Mouse (Mus musculus) urinary bladder, adult 18-20 months (tissue): Measurements from ENCODE around the gene Rph3al.

Experiments
- DNase-seq, 2 experiments: peaks; one replicate each; pipeline ENCODE4 v3.0.0; 2022; ENCODE audit warnings: low spot score in 2 of 2, mixed read lengths in 2 of 2

Gene Rph3al

DNA sequence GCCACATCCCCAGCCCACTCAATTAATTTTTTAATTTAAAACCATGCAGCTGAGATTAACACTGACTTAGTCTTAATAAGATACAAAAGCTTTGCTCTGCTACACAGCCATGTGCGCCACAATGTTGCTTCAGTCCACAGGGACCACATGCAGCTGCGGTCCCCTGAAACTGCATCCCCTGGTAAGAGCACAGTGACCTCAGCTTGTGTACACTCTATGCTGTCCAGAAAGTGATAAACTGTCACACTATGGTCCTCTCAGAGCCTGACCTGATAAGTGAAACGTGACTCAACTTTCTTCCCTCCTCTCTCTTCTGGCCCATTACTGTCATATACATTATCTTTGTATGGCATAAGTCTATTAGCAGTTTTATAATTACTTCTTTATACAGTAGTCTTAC is 12.2 kb upstream of the Rph3al start:
- no peak for DNase-seq

DNA sequence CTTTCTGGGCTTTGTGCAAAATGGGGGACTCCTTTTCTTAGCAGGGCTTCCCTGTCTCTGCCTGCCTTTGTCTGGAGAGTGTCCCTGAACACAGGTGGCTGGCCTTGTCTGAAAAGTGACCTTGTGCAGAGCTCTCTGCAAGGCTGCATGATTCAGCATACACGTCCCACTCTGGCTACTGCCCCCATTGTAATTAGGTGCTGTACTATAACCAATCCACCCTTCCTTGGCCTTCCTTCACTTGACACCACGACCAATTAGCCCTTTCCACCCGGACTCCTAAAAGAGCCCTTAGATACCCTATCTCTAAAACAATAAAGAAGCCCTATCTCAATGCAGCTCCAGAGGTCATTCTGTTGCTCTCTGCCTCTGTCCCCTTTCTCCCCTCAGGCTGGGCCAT is 10.6 kb upstream of the Rph3al start:
- no peak for DNase-seq

- DNase-seq: no peak
Measured at GRCm38 (mm10) chr11:75947223-75947622, 9.0 kb upstream of the Rph3al start.

GRCm38 (mm10) chr11:75945805-75946450 is 7.7 kb upstream of the Rph3al start:
- DNase-seq: no peak

GRCm38 (mm10) chr11:75937370-75937871 is 808 bp downstream of the Rph3al start:
- peak in 1 of 2 experiments; percentile 27 for DNase-seq

DNA sequence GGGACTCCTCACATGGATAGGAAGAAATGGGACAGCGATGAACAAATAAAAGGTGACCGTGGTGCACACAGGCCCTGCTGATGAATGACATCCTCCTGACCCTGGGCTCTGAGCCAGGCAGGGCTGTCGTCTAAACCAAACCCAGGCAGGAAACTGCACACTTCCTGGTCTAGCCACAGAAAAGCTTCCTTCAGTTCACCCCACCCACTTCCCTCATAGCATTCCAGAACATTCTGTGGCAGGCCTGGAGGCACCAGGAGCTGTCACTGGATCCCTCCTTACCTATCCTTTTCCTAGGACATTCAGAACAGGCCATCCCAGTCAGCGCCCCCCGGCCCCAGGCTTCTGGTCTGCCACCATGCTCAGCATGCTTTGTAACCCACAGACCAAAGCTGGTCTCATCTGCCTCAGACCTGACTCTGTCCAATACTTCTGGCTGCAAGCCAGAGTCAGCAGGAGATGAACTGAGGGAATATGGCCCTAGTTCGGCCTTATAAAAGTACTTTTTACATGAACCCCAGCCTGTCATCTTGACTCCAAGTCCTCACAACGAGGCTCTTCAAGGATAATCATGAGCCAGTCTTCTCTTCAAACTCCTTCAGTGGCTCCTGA is 2.3 kb downstream of the Rph3al start:
- peak in 1 of 2 experiments; percentile 58 for DNase-seq

DNA sequence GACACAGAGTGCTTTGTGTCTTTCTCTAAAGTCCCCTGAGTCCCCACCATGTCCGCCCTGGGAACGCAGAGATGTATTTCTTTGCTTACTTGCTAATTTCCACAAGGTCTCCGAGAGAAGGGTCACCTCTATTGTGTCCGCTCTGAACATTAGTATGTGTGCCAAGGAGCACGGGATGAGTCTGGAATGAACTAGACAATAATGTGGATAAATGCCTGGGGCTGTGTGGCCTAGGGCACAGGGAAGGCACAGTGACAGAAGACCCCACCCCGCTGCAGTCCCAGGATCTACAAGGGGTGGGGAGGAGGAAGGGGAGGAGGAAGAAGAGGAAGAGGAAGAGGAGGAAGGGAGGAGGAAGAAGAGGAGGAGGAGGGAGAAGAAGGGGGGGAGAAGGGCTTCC is 3.8 kb downstream of the Rph3al start:
- no peak for DNase-seq

- DNase-seq: no peak
Measured at GRCm38 (mm10) chr11:75933371-75933770, 4.9 kb downstream of the Rph3al start.

- DNase-seq: no peak
Measured at GRCm38 (mm10) chr11:75930911-75931678, 7.1 kb downstream of the Rph3al start.

DNA sequence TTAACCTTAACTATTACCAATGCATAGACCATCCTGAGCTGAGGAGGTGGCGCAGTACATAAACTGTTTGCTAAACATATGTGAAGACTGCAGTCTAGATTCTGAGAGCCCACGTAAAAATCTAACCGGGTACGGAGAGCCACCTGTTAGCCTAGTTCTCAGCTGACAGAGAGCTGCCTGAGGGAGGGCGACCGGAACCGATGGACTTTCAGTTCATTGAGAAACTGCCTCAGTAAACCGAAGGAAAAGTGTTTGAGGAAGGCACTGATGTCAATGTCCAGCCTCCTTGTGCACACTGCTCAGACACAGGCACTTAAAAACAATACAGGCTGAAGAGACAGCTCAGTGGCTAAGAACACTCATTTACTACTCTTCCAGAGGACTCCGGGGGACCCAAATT is 8.0 kb downstream of the Rph3al start:
- DNase-seq: no peak

- no peak for DNase-seq
Measured at GRCm38 (mm10) chr11:75927881-75928280, 10.3 kb downstream of the Rph3al start.

DNA sequence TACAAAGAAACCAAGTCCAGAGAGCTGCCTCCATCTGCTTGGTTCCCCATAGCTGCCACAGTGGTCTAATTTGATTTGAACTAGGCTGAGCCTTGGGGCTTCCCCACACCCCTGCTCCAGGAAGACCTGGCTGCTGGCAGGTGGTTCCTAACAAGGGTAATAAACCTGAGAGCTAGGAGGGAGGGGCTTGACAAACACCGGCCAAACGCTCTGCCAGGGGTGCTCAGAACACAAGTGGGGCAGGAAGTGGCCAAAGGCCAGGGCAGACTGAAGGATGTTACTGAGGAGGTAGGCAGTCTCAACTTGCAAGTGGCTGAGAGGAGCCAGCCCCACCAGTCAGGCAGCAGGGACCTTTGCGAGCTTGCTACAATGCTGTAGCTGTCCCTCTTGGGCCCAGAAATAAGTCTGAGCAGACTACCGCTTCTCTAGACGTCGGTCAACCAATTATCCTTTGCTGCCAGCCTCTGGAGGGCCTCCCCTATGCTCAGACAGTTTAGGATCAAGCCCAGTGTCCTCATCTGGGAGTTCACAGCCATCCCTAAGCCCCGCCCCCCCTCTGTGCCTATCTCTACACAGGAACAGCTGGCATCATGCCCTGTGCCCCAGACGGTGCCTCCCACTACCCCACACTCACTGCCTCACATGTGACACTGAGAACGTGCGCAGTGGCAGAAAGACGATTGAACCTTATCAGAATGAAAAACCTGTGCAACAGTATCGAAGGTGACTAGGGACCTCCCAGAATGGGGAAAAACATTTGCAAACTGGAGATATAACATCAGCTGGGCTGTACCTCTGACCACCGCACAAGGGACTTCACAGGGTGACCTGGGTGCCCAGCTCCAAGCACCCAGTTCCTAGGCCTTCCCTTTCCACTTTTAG is 11.6 kb downstream of the Rph3al start:
- no peak for DNase-seq

- DNase-seq: no peak
Measured at GRCm38 (mm10) chr11:75925801-75926200, 12.4 kb downstream of the Rph3al start.

DNA sequence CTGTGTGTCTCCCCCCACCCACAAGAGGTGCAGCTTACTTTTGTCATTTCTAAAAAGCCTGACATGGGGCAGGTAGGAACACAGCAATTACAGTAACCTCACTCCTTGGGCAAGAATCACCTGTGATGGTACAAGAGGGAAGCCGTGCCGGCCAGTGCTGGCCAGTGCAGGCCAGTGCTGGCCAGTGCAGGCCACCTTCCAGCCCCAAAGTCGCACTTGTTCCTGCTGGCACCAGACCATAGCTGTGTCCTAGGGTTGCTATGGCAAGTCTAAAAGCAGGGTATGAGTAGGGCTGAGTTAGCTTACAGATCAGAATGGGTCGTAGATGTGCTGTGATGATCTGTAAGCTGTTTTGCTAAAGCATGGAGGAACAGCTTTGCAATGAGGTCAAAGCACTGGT is 15.5 kb downstream of the Rph3al start:
- no peak for DNase-seq

- no peak for DNase-seq
Measured at GRCm38 (mm10) chr11:75919139-75919538, 19.1 kb downstream of the Rph3al start.

DNA sequence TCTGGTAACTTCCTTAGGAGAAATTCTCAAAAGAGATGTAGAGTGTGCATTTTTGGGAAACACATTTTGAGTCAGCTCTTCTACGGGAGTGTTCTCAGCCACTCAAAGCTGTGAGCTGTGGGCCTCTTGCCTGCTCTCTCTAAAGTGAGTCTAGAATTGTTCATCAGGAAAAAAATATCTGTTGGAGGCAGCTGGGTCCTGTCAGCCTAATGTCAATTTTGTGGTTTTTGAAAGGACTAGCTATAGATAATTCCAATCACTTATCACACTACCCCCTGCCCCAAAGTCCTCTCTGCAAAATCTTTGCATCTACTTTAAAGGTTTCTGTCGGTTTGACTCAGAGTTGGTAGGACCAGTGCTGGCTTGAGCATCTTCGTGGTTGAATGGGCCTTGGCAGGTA is 20.9 kb downstream of the Rph3al start:
- DNase-seq: no peak

DNA sequence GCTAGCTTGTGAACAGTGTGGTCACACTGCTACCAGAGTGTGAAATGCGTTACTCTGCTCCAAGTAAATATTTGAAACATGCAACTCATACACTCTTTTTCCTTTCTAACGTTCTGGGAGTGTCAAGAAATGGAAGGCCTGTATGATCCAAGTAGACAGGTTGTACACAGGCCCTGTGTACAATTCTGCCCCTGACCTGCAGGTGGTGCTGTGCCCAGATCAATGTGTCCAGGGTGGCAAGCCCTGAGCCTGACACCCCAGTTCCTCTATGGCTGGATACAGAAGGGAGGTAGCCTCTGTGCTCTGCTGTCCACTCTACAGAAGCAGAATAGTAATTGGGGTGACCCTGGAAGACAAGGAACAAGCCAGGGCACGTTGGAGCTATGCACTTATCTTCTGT is 24.3 kb downstream of the Rph3al start:
- peak; percentile 34 to 41 for DNase-seq

DNA sequence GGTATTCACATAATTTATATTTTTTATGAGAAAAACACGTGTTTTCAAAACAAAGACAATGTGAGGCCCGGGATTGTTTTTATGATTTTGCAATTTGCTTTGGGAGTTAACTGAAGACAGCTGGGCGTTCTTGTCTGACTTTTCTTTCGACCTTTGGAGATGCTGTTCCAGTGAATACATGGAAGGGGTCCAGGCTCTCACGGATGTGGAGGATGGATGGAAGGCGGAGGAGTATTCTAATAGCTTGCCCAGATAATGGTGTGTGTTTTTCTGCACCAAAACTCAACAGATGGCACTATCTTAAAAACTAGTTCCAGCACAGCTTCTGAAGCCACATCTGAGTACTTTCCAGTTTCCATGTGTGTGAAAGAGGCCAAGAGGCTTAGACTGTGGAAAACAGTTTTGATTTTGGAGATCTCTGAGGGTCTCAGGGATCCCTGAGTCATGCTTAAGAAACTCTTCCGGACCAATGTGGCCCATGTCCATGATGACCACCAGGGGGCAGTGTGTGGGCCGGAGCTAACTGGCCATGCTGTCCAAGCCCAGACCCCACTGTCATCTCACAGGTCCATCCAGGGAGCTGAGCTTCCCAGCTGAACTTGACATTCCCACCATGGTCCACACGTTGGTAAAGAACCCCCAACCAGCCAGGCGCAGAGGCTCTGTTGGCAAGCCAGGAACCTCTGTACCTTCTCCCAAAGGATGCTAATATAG is 25.1 kb downstream of the Rph3al start:
- DNase-seq: peak; percentile 34 to 44

- no peak for DNase-seq
Measured at GRCm38 (mm10) chr11:75911962-75912361, 26.3 kb downstream of the Rph3al start.

GRCm38 (mm10) chr11:75909702-75910429 is 28.4 kb downstream of the Rph3al start:
- no peak for DNase-seq
